ENCODE assay signal across 8 mouse cellular contexts in the genomic region with DNA sequence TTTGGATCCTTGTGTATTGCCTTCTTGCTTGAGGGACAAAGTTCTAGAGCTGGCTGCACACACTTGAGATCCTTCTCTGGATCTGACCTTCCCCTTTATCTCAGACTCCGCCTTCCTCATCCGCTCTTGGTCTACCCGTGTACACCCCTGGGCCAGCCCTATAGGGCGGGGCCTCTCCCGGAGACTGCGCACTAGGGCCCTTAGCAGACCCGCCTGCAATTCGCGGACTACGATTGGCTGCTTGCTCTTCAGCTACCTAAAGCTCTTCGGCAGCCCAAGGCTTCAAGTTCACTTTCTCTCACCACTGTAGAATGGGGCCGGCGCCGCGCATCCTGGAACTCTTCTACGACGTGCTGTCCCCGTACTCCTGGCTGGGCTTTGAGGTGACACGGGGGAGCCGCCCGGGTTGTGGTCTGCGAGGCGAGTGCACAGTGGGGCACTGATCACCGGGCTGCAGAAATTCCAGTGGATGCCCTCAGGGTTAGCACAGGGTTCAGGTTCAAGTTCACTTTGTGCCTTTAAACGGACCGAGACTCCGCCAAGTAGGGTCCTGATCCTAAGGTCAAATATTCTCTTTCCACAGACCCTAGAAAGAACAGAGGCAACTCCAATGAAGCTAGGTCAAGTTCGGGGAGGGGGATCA. TPM values are rescaled to one million over a fixed set of nuclear protein-coding genes. Genes with fewer than 3 reads are reported as not detected.
DNase-seq lines count a peak whose midpoint lies in the region; ATAC-seq lines count a peak whose summit lies in the region.

A gene (plus strand): TSS at position 225 of the 643 bp plus-strand sequence.

- peaks cover 13% of the 10 kb centered on the region for H3K4me1 ChIP-seq in forebrain, embryonic 10.5 days
- H3K4me1 ChIP-seq in heart, embryonic 14.5 days (ENCODE audit: control insufficient read depth in 2 of 2, insufficient read depth in 2 of 2, low read length in 2 of 2) = peaks cover 6 to 9% of the 10 kb centered on the region in 2 experiments; a peak in 3 of 4 replicates
- peaks cover 21% of the 10 kb centered on the region for H3K4me1 ChIP-seq in liver, embryonic 12.5 days
- H3K4me1 ChIP-seq in stomach, embryonic 14.5 days (ENCODE audit: control insufficient read depth, insufficient read depth, low read length) = no peaks in the 10 kb centered on the region

- peak within 1 kb of the TSS; percentile 87 for H3K4me2 ChIP-seq in heart, embryonic 14.5 days (ENCODE audit: low read length)
- H3K4me2 ChIP-seq in liver, embryonic 12.5 days = peak within 1 kb of the TSS; percentile 93
- H3K4me2 ChIP-seq in stomach, embryonic 14.5 days (replicated peaks; ENCODE audit: low read depth, low read length) = peak within 1 kb of the TSS; percentile 65

- peak within 1 kb of the TSS; percentile 76 for H3K27ac ChIP-seq in forebrain, embryonic 10.5 days
- no peak within 1 kb of the TSS for H3K27ac ChIP-seq in heart, embryonic 14.5 days (replicated peaks in 1 of 2; ENCODE audit: control insufficient read depth in 1 of 2, insufficient read depth in 1 of 2, low read depth in 2 of 2, low read length in 2 of 2)
- no peak within 1 kb of the TSS for H3K27ac ChIP-seq in liver, embryonic 12.5 days
- H3K27ac ChIP-seq in stomach, embryonic 14.5 days (ENCODE audit: low read length) = no peak within 1 kb of the TSS

- ATAC-seq in heart, embryonic 14.5 days (ENCODE audit: insufficient number of reproducible peaks, insufficient read depth, low FRiP score, low read depth) = peak; percentile 95
- peak; percentile 100 for ATAC-seq in liver, embryonic 12.5 days
- peak; percentile 99 for ATAC-seq in stomach, embryonic 14.5 days (ENCODE audit: insufficient number of reproducible peaks, insufficient read depth, low FRiP score, low read depth)

- H3K27me3 ChIP-seq in forebrain, embryonic 10.5 days (ENCODE audit: poor library complexity, severe bottlenecking) = peaks cover 22% of the 10 kb centered on the region
- H3K27me3 ChIP-seq in heart, embryonic 14.5 days (ENCODE audit: control insufficient read depth, insufficient read depth, low read length) = 0 out of 2 replicates have a peak, but pooled peaks cover 2% of the 10 kb centered on the region
- no peaks in the 10 kb centered on the region for H3K27me3 ChIP-seq in liver, embryonic 12.5 days (replicated peaks)
- H3K27me3 ChIP-seq in stomach, embryonic 14.5 days (ENCODE audit: control insufficient read depth, insufficient read depth, low read length) = 0 out of 2 replicates have a peak, but pooled peaks cover 2% of the 10 kb centered on the region

- peak within 1 kb of the TSS; percentile 62 for H3K4me3 ChIP-seq in forebrain, embryonic 10.5 days
- peak within 1 kb of the TSS; percentile 40 to 51 for H3K4me3 ChIP-seq in heart, embryonic 14.5 days (ENCODE audit: control insufficient read depth in 1 of 2, insufficient read depth in 1 of 2, low read depth in 1 of 2, low read length in 2 of 2)
- peak within 1 kb of the TSS; percentile 61 for H3K4me3 ChIP-seq in liver, embryonic 12.5 days
- H3K4me3 ChIP-seq in stomach, embryonic 14.5 days (ENCODE audit: low read depth, low read length) = peak within 1 kb of the TSS; percentile 33

- H3K9me3 ChIP-seq in forebrain, embryonic 10.5 days = no peaks in the 10 kb centered on the region
- H3K9me3 ChIP-seq in heart, embryonic 14.5 days (ENCODE audit: control insufficient read depth, low read length) = no peaks in the 10 kb centered on the region
- H3K9me3 ChIP-seq in liver, embryonic 12.5 days (replicated peaks) = no peaks in the 10 kb centered on the region
- H3K9me3 ChIP-seq in stomach, embryonic 14.5 days (ENCODE audit: control insufficient read depth, low read depth, low read length) = no peaks in the 10 kb centered on the region

- no peaks in the 10 kb centered on the region for H3K36me3 ChIP-seq in forebrain, embryonic 10.5 days (replicated peaks)
- no peaks in the 10 kb centered on the region for H3K36me3 ChIP-seq in heart, embryonic 14.5 days (ENCODE audit: control insufficient read depth, insufficient read depth, low read length)
- no peaks in the 10 kb centered on the region for H3K36me3 ChIP-seq in liver, embryonic 12.5 days
- no peaks in the 10 kb centered on the region for H3K36me3 ChIP-seq in stomach, embryonic 14.5 days (ENCODE audit: control insufficient read depth, insufficient read depth, low read length)

- peak within 1 kb of the TSS; percentile 60; the same call in 1 of the 2 replicates for H3K9ac ChIP-seq in heart, embryonic 14.5 days (ENCODE audit: low read length)
- peak within 1 kb of the TSS; percentile 63 for H3K9ac ChIP-seq in liver, embryonic 12.5 days
- H3K9ac ChIP-seq in stomach, embryonic 14.5 days (replicated peaks; ENCODE audit: low read depth, low read length) = no peak within 1 kb of the TSS

- 3% methylated on average over 28 of the region's 28 CpGs for WGBS in forebrain, embryonic 10.5 days
- WGBS in heart, embryonic 14.5 days = 2% methylated on average over 28 of the region's 28 CpGs
- 2% methylated on average over 28 of the region's 28 CpGs for WGBS in liver, embryonic 12.5 days (ENCODE audit: insufficient replicate concordance)
- WGBS in stomach, embryonic 14.5 days = 4% methylated on average over 28 of the region's 28 CpGs

- peak; percentile 94 for DNase-seq in CD4-positive, CD25-positive, alpha-beta regulatory T cell, adult 2 months (ENCODE audit: low read depth, low spot score)
- DNase-seq in c-Kit-positive CD71-negative TER-119-negative erythroid progenitor cells, embryonic 14.5 days (ENCODE audit: low read depth) = peak; percentile 86
- peak; percentile 79 for DNase-seq in forebrain, embryonic 10.5 days (ENCODE audit: extremely low spot score, low spot score)
- DNase-seq in kidney, postnatal 14 days = peak; percentile 90
- DNase-seq in natural killer cell, adult 2 months (ENCODE audit: low spot score in 2 of 2) = peak; percentile 70 to 83

RNA-seq across cellular contexts. Expression of the gene that starts here (rescaled TPM):
- polyA plus RNA-seq in forebrain, embryonic 10.5 days (2016; fragmentation: Nextera tagmentation; extraction: Ambion mirVana) = 18.3 and 18.5 TPM in 2 replicates
- 12.5 and 14.5 TPM in 2 replicates for polyA plus RNA-seq in heart, embryonic 14.5 days (2014; fragmentation: Nextera tagmentation; extraction: Ambion mirVana)
- 7.3 and 8.3 TPM in 2 replicates for polyA plus RNA-seq in liver, embryonic 12.5 days (2016; fragmentation: Nextera tagmentation; extraction: Ambion mirVana)
- polyA plus RNA-seq in stomach, embryonic 14.5 days (2014; fragmentation: Nextera tagmentation; extraction: Ambion mirVana) = 19.5 and 22.1 TPM in 2 replicates
